Mouse (Mus musculus) spleen, postnatal 0 days (tissue): ENCODE data around the gene Zfp653. TPM values are rescaled to one million over a fixed set of nuclear protein-coding genes. Genes with fewer than 3 reads are reported as not detected.

ENCODE experiments used
- polyA plus RNA-seq: library from polyadenylated mRNA; unstranded; fragments of >200 nt; fragmentation: Nextera tagmentation; extraction: Ambion mirVana; gene quantifications from 2 replicates; pipeline ENCODE4 v1.2.1, GENCODE M21; 2015

The Zfp653 gene
- polyA plus RNA-seq, result 5.9 and 6.2 TPM in 2 replicates

GRCm38 (mm10) chr9:22070791-22071573 lies at the start of gene Zfp653, which contains the start of gene Gm49318:
TSS of gene Zfp653 (minus strand) at chr9:22071376.
TSS of gene Gm49318 (minus strand) at chr9:22071259.

GRCm38 (mm10) chr9:22116740-22117426 lies 45.7 kb upstream of the Zfp653 start, which contains the start of gene Elof1:
TSS of gene Elof1 (minus strand) at chr9:22117172.

GRCm38 (mm10) chr9:22098993-22099696 lies 28.0 kb upstream of the Zfp653 start, which contains the start of gene Cnn1:
TSS of gene Cnn1 (plus strand) at chr9:22099216.

GRCm38 (mm10) chr9:22085022-22085834 lies 14.1 kb upstream of the Zfp653 start, which contains the start of gene Ecsit:
TSS of gene Ecsit (minus strand) at chr9:22085438.

GRCm38 (mm10) chr9:22051958-22052254 lies 19.3 kb downstream of the Zfp653 start, which contains the start of gene Elavl3:
TSS of gene Elavl3 (minus strand) at chr9:22052023.

Other genes with a start within 250 kb of the Zfp653 start
- gene Angptl8, start 235.9 kb downstream of the Zfp653 start, polyA plus RNA-seq, result 0.61 and 0.66 TPM in 2 replicates
- gene Dock6, start 218.7 kb downstream of the Zfp653 start, polyA plus RNA-seq, result 9.2 and 13.3 TPM in 2 replicates
- 11.6 and 16.2 TPM in 2 replicates for gene Rab3d, start 153.2 kb downstream of the Zfp653 start, polyA plus RNA-seq
- 0.63 and 0.84 TPM in 2 replicates for gene Ccdc159, start 143.9 kb downstream of the Zfp653 start, polyA plus RNA-seq
- 16.7 and 22.4 TPM in 2 replicates for gene Tmem205, start 143.8 kb downstream of the Zfp653 start, polyA plus RNA-seq
- gene Plppr2, start 134.3 kb downstream of the Zfp653 start, polyA plus RNA-seq, result 1.1 and 1.4 TPM in 2 replicates
- 2.3 and 2.8 TPM in 2 replicates for gene Swsap1, start 115.6 kb downstream of the Zfp653 start, polyA plus RNA-seq
- gene Epor, start 107.9 kb downstream of the Zfp653 start, polyA plus RNA-seq, result 121 and 135 TPM in 2 replicates
- 0.96 and 1.5 TPM in 2 replicates for gene Rgl3, start 81.9 kb downstream of the Zfp653 start, polyA plus RNA-seq
- 0.06 and 0.17 TPM in 2 replicates for gene Ccdc151, start 68.7 kb downstream of the Zfp653 start, polyA plus RNA-seq
- gene Prkcsh, start 68.6 kb downstream of the Zfp653 start, polyA plus RNA-seq, result 34.2 and 36.2 TPM in 2 replicates
- gene Elavl3, start 19.4 kb downstream of the Zfp653 start, polyA plus RNA-seq, result not detected in 2 replicates
- gene Gm49318, start 117 bp downstream of the Zfp653 start, polyA plus RNA-seq, result not detected in 2 replicates
- 19.5 and 20.0 TPM in 2 replicates for gene Ecsit, start 14.1 kb upstream of the Zfp653 start, polyA plus RNA-seq
- gene Cnn1, start 27.8 kb upstream of the Zfp653 start, polyA plus RNA-seq, result 9.1 and 14.5 TPM in 2 replicates
- 117 and 126 TPM in 2 replicates for gene Elof1, start 45.8 kb upstream of the Zfp653 start, polyA plus RNA-seq
- 122 and 146 TPM in 2 replicates for gene Acp5, start 64.3 kb upstream of the Zfp653 start, polyA plus RNA-seq
- 55.6 and 55.8 TPM in 2 replicates for gene Pigyl, start 85.5 kb upstream of the Zfp653 start, polyA plus RNA-seq
- 0.07 TPM in 1 of 2 replicates, not detected in the other for gene Zfp872, start 116.7 kb upstream of the Zfp653 start, polyA plus RNA-seq
- 9.9 and 12.4 TPM in 2 replicates for gene Zfp809, start 154.3 kb upstream of the Zfp653 start, polyA plus RNA-seq
- gene Zfp599, start 188.5 kb upstream of the Zfp653 start, polyA plus RNA-seq, result 1.9 TPM in 2 replicates
- 4.8 and 6.1 TPM in 2 replicates for gene Zfp810, start 236.3 kb upstream of the Zfp653 start, polyA plus RNA-seq